Mouse (Mus musculus) hindbrain, embryonic 11.5 days (tissue): ENCODE data around the gene Rps29. TPM values are rescaled to one million over a fixed set of nuclear protein-coding genes. Genes with fewer than 3 reads are reported as not detected.

ENCODE experiments used
- ATAC-seq: fragments of 200-750 bp; cut with Nextera tagmentation; 2 replicates; pipeline ENCODE4 v1.8.0; 2017; ENCODE audit warnings: mild to moderate bottlenecking, moderate TSS enrichment, moderate library complexity; ENCODE audit not compliant: low FRiP score
- DNase-seq: peaks from one replicate; pipeline ENCODE4 v3.0.0-alpha.2; 2015; ENCODE audit warnings: low spot score
- H3K27ac ChIP-seq: fragments of 300-500 bp; sonication (generic); 2 replicates; pipeline ENCODE4 v1.5.1; 2014; ENCODE audit warnings: mild to moderate bottlenecking, low read depth, low read length
- H3K27me3 ChIP-seq: fragments of 300-500 bp; sonication (generic); 2 replicates; pipeline ENCODE4 v1.6.1; 2014; ENCODE audit warnings: mild to moderate bottlenecking, low read length, moderate library complexity, mixed read lengths; ENCODE audit not compliant: control insufficient read depth, insufficient read depth
- H3K36me3 ChIP-seq: fragments of 300-500 bp; sonication (generic); 2 replicates; pipeline ENCODE4 v1.6.1; 2014; ENCODE audit warnings: mild to moderate bottlenecking, low read length, moderate library complexity, mixed read lengths; ENCODE audit not compliant: control insufficient read depth, insufficient read depth
- H3K4me1 ChIP-seq: fragments of 300-500 bp; sonication (generic); replicated peaks from 2 replicates; pipeline ENCODE4 v1.6.1; 2014; ENCODE audit warnings: low read length, mixed read lengths; ENCODE audit not compliant: control insufficient read depth, insufficient read depth
- H3K4me2 ChIP-seq: fragments of 300-500 bp; sonication (generic); replicated peaks from 2 replicates; pipeline ENCODE4 v1.6.1; 2014; ENCODE audit warnings: mild to moderate bottlenecking, low read depth, low read length
- H3K4me3 ChIP-seq: fragments of 300-500 bp; sonication (generic); 2 replicates; pipeline ENCODE4 v1.5.1; 2014; ENCODE audit warnings: low read depth, low read length
- H3K9ac ChIP-seq: fragments of 300-500 bp; sonication (generic); 2 replicates; pipeline ENCODE4 v1.6.1; 2014; ENCODE audit warnings: low read depth, low read length
- H3K9me3 ChIP-seq: fragments of 300-500 bp; sonication (generic); 2 replicates; pipeline ENCODE4 v1.6.1; 2016; ENCODE audit warnings: low read length; ENCODE audit not compliant: control insufficient read depth
- WGBS: fragments of 180-500 bp; shearing (Covaris S2); extraction: QIAGEN DNeasy Blood & Tissue Kit; methylation state at CpG from one replicate; pipeline ENCODE4 v1.1.7; 2014; 5-methylcytosine and 5-hydroxymethylcytosine counted together
- polyA plus RNA-seq: library from polyadenylated mRNA; unstranded; fragments of >200 nt; fragmentation: Nextera tagmentation; extraction: Ambion mirVana; gene quantifications from 2 replicates; pipeline ENCODE4 v1.2.1, GENCODE M21; 2014

The Rps29 gene
- polyA plus RNA-seq, 1 experiment from 2014 or later = 1,264 TPM

DNA sequence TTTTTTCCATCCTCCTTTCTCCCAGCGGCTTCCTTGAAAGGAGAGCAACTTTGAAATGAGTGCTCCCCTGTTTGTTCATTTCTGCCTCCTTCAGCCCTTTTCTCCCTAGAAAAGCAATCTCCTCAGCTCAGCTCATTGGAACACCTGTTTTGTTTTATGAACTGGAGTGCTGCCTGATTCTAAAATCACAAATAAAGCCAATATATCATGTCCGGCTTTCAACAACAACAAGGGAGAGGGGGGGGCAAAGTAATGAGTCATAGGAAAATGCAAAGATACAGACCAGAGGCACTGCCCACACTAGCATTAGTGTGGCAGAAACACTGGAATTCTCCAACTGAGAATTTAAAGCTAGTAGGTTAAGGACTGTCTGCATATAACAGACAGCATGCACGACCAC lies 31.4 kb downstream of the Rps29 start:
- H3K9me3 ChIP-seq = no peaks in the 10 kb centered on the region
- ATAC-seq (no peak), DNase-seq (no peak)
- 94% methylated on average over 3 of the region's 3 CpGs for WGBS
- H3K27ac ChIP-seq = no peak overlapping the region
- H3K4me2 ChIP-seq = no peak overlapping the region
- H3K4me1 ChIP-seq = no peaks in the 10 kb centered on the region
- H3K4me3 ChIP-seq = no peak overlapping the region
- H3K9ac ChIP-seq = no peak overlapping the region
- no peaks in the 10 kb centered on the region for H3K36me3 ChIP-seq
- no peaks in the 10 kb centered on the region for H3K27me3 ChIP-seq

- H3K4me1 ChIP-seq = no peaks in the 10 kb centered on the region
- DNase-seq (no peak), ATAC-seq (no peak)
- H3K4me2 ChIP-seq = no peak overlapping the region
- H3K9me3 ChIP-seq = no peaks in the 10 kb centered on the region
- H3K27ac ChIP-seq = no peak overlapping the region
- H3K9ac ChIP-seq = no peak overlapping the region
- H3K27me3 ChIP-seq = no peaks in the 10 kb centered on the region
- no peak overlapping the region for H3K4me3 ChIP-seq
- no peaks in the 10 kb centered on the region for H3K36me3 ChIP-seq
- 87% methylated on average over 5 of the region's 5 CpGs for WGBS
These were observed 31.8 kb downstream of the Rps29 start for GRCm38 (mm10) chr12:69127170-69127569.

DNA sequence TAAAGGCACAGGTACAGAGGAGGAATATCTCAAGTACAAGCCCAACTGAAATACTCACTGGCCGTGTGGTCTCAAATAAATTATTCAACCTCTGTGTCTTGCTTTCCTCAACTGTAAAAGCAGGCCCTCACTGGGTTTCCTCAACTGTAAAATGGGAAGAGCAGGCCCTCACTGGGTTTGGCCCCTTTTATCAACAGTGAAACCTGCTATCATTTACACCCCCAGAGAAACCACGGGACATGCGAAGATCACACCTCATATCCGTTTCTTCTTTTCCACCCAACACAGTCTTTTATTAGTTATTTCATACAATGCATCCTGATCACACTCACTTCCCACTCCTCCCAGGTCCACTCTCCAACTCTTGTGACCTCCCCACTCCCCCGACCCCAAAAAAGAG lies 33.9 kb downstream of the Rps29 start:
- Histone ChIP-seq H3K36me3 (no peaks in the 10 kb centered on the region), H3K9me3 (no peaks in the 10 kb centered on the region), H3K4me3 (no peak overlapping the region), H3K27ac (no peak overlapping the region), H3K27me3 (no peaks in the 10 kb centered on the region), H3K9ac (no peak overlapping the region), H3K4me2 (no peak overlapping the region), H3K4me1 (no peaks in the 10 kb centered on the region)
- 90% methylated on average over 5 of the region's 5 CpGs for WGBS
- DNase-seq (no peak), ATAC-seq (no peak)

GRCm38 (mm10) chr12:69122801-69123200 lies 36.2 kb downstream of the Rps29 start:
- Histone ChIP-seq H3K9ac (no peak overlapping the region), H3K4me3 (no peak overlapping the region), H3K36me3 (no peaks in the 10 kb centered on the region), H3K27me3 (no peaks in the 10 kb centered on the region), H3K4me2 (no peak overlapping the region), H3K4me1 (no peaks in the 10 kb centered on the region), H3K9me3 (no peaks in the 10 kb centered on the region), H3K27ac (no peak overlapping the region)
- no peak for DNase-seq
- WGBS = 88% methylated on average over 11 of the region's 11 CpGs
- no peak for ATAC-seq

DNA sequence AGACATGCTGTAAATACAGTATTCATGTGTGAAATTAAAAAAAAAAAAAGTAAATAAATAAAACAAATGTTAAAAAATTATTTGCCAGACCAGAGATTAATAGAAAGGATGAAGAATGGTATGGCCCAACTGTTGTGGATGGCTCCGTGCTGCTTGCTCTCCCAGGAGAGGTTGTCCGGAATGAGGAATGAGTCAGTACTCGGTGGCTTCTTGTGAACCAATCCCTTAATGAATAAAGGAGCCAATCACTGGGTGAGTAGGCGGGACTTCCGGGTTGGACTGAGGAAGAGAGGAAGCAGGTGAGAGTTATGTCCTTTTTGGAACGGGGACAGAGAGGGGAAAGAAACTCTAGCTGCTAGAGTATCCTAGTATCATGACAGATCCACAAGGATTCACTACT lies 39.1 kb downstream of the Rps29 start:
- Histone ChIP-seq H3K9ac (no peak overlapping the region), H3K9me3 (no peaks in the 10 kb centered on the region), H3K4me1 (no peaks in the 10 kb centered on the region), H3K4me2 (no peak overlapping the region), H3K27me3 (no peaks in the 10 kb centered on the region), H3K27ac (no peak overlapping the region), H3K4me3 (no peak overlapping the region), H3K36me3 (no peaks in the 10 kb centered on the region)
- ATAC-seq (no peak), DNase-seq (no peak)
- 89% methylated on average over 6 of the region's 6 CpGs for WGBS

Other genes with a start within 250 kb of the Rps29 start
- 23.6 and 27.2 TPM in 2 replicates for gene Lrr1, start 9.6 kb upstream of the Rps29 start, polyA plus RNA-seq
- gene Rpl36al, start 24.9 kb upstream of the Rps29 start, polyA plus RNA-seq = 461 and 473 TPM in 2 replicates
- gene Mgat2, start 25.0 kb upstream of the Rps29 start, polyA plus RNA-seq = 35.9 and 37.7 TPM in 2 replicates
- gene Gm49383, start 37.9 kb upstream of the Rps29 start, polyA plus RNA-seq = 33.2 and 35.8 TPM in 2 replicates
- gene Dnaaf2, start 39.2 kb upstream of the Rps29 start, polyA plus RNA-seq = 13.2 and 13.9 TPM in 2 replicates
- gene Gm49384, start 45.1 kb upstream of the Rps29 start, polyA plus RNA-seq = 34.5 and 36.2 TPM in 2 replicates
- gene Pole2, start 69.0 kb upstream of the Rps29 start, polyA plus RNA-seq = 24.8 and 25.8 TPM in 2 replicates
- gene Klhdc1, start 82.0 kb upstream of the Rps29 start, polyA plus RNA-seq = 2.9 and 4.5 TPM in 2 replicates
- gene Klhdc2, start 137.5 kb upstream of the Rps29 start, polyA plus RNA-seq = 267 and 269 TPM in 2 replicates
- gene Nemf, start 198.0 kb upstream of the Rps29 start, polyA plus RNA-seq = 90.2 and 108 TPM in 2 replicates
- gene Arf6, start 213.0 kb upstream of the Rps29 start, polyA plus RNA-seq = 47.4 and 49.9 TPM in 2 replicates
- 1.3 and 2.2 TPM in 2 replicates for gene Gm9887, start 213.3 kb upstream of the Rps29 start, polyA plus RNA-seq